Mouse (Mus musculus): ENCODE data around the gene Efhd2.

- TF ChIP-seq CTCF (IDR thresholded peaks at IDR 0.05; ENCODE audit: borderline replicate concordance, extremely low read depth, insufficient read depth, insufficient read length) (no peak), POLR2A (IDR thresholded peaks at IDR 0.05; ENCODE audit: borderline replicate concordance, extremely low read depth, insufficient read depth, insufficient read length, poor library complexity, severe bottlenecking) (no peak)
Observed at GRCm38 (mm10) chr4:141904710-141905109, 30.0 kb upstream of the Efhd2 start.
